Mouse (Mus musculus) kidney, embryonic 14.5 days (tissue): ENCODE data around the gene Elmo1. TPM values are rescaled to one million over a fixed set of nuclear protein-coding genes. Genes with fewer than 3 reads are reported as not detected.
A peak's percentile ranks its signal among the peaks of the same experiment; 100 is the strongest.

Experiments used
- ATAC-seq: fragments of 200-750 bp; cut with Nextera tagmentation; 2 replicates; pipeline ENCODE4 v1.8.0; 2017; ENCODE audit warnings: moderate number of reproducible peaks, mild to moderate bottlenecking, moderate TSS enrichment, moderate library complexity; ENCODE audit not compliant: low FRiP score, low TSS enrichment
- H3K27ac ChIP-seq: fragments of 300-500 bp; sonication (generic); 2 replicates; pipeline ENCODE4 v1.5.1; 2014; ENCODE audit warnings: low read depth, mild to moderate bottlenecking, low read length, moderate library complexity, mixed read lengths
- H3K27me3 ChIP-seq: fragments of 300-500 bp; sonication (generic); 2 replicates; pipeline ENCODE4 v1.6.1; 2014; ENCODE audit warnings: mild to moderate bottlenecking, low read length; ENCODE audit not compliant: control insufficient read depth, insufficient read depth
- H3K36me3 ChIP-seq: fragments of 300-500 bp; sonication (generic); 2 replicates; pipeline ENCODE4 v1.6.1; 2014; ENCODE audit warnings: low read length, mixed read lengths; ENCODE audit not compliant: control insufficient read depth, insufficient read depth
- H3K4me1 ChIP-seq: fragments of 300-500 bp; sonication (generic); 2 replicates; pipeline ENCODE4 v1.6.1; 2014; ENCODE audit warnings: low read length, mixed read lengths; ENCODE audit not compliant: control insufficient read depth, insufficient read depth
- H3K4me2 ChIP-seq: fragments of 300-500 bp; sonication (generic); replicated peaks from 2 replicates; pipeline ENCODE4 v1.6.1; 2014; ENCODE audit warnings: low read depth, mild to moderate bottlenecking, low read length
- H3K4me3 ChIP-seq: fragments of 300-500 bp; sonication (generic); 2 replicates; pipeline ENCODE4 v1.5.1; 2014; ENCODE audit warnings: mild to moderate bottlenecking, low read length
- H3K9ac ChIP-seq: fragments of 300-500 bp; sonication (generic); 2 replicates; pipeline ENCODE4 v1.6.1; 2014; ENCODE audit warnings: low read depth, mild to moderate bottlenecking, low read length, moderate library complexity
- H3K9me3 ChIP-seq: fragments of 300-500 bp; sonication (generic); 2 replicates; pipeline ENCODE4 v1.6.1; 2016; ENCODE audit warnings: low read length; ENCODE audit not compliant: control insufficient read depth
- WGBS: fragments of 180-500 bp; shearing (Covaris S2); extraction: QIAGEN DNeasy Blood & Tissue Kit; methylation state at CpG from one replicate; pipeline ENCODE4 v1.1.7; 2014; 5-methylcytosine and 5-hydroxymethylcytosine counted together
- polyA plus RNA-seq: library from polyadenylated mRNA; unstranded; fragments of >200 nt; fragmentation: Nextera tagmentation; extraction: Ambion mirVana; gene quantifications from 2 replicates; pipeline ENCODE4 v1.2.1, GENCODE M21; 2014

Gene Elmo1
- polyA plus RNA-seq, result 7.9 and 15.4 TPM in 2 replicates

DNA sequence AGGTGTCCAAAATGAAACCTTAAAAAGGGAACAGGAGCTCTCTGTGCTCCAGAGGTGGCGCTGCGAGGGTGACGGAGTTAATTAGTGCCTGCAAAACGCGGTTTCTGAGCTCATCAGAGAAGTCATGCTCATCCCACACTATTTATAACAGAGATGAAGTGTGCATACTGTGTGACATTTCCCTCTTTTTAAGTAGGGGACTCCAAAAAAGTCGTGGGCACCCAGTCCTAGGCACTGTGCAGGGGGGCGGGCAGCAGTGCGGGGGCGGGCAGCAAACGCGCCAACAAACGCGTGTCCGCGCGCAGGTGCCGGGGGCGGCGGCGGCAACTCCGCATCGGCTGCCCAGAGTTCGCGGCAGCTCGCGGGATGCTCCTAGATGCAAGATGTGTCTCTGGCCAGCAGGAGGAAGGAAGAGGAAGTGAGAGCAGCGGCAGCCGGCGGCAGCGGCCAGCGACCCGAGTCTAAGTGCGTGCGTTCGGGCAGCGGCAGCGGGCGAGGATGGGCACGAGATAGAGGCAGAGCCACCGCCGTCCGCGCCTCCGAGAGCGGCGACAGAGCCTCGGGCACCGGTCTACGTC lies at the start of gene Elmo1:
Elmo1 (plus strand) TSS at position 464 of the 578 bp plus-strand sequence.
- ATAC-seq, result peak; percentile 83
- H3K27me3 ChIP-seq, result peaks cover 11% of the 10 kb centered on the region; the same call in 1 of the 2 replicates
- no peaks in the 10 kb centered on the region for H3K9me3 ChIP-seq
- under 1% methylated on average over 39 of the region's 49 CpGs for WGBS
- peak within 1 kb of the TSS; percentile 79 for H3K4me3 ChIP-seq
- H3K27ac ChIP-seq, result peak within 1 kb of the TSS; percentile 69
- H3K4me1 ChIP-seq, result no peaks in the 10 kb centered on the region
- H3K9ac ChIP-seq, result peak within 1 kb of the TSS; percentile 70
- H3K4me2 ChIP-seq, result peak within 1 kb of the TSS; percentile 98
- H3K36me3 ChIP-seq, result no peaks in the 10 kb centered on the region

DNA sequence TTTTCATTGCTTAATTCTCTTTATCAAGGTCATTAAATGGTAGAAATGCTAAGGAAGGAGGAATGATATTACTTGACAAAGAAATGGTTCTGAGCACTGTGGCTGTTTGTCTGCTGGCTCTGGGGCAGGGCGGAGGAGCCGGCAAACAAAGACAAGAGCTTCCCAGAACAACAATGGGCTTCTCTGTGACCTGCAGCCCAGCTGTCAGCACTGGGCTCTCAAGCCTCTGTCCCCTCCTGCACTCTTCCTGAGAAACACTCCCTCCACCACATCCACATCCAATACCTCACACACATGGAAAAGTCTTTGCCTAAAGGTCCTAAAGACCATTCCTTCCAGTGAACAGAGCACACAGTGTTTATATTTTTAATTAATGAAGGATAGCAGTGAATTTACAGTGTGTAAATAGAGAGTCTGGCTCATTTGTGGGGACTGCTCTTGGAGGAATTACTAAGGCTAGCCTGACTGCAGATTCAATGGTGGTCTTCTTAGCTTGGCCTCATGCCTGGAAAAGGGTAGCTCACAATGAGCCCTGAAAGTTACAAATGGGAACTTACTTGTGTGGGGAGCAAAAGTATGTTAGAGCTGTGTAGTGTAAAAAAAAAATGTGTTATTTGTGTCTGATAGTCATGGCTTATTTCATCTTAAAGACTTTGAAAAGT lies 49.1 kb upstream of the Elmo1 start:
- H3K9ac ChIP-seq, result no peak overlapping the region
- no peaks in the 10 kb centered on the region for H3K9me3 ChIP-seq
- ATAC-seq, result no peak
- no peaks in the 10 kb centered on the region for H3K4me1 ChIP-seq
- H3K4me2 ChIP-seq, result no peak overlapping the region
- no peak overlapping the region for H3K27ac ChIP-seq
- no peaks in the 10 kb centered on the region for H3K36me3 ChIP-seq
- no peaks in the 10 kb centered on the region for H3K27me3 ChIP-seq
- H3K4me3 ChIP-seq, result no peak overlapping the region
- 55% methylated on average over 2 of the region's 2 CpGs for whole genome bisulfite sequencing

DNA sequence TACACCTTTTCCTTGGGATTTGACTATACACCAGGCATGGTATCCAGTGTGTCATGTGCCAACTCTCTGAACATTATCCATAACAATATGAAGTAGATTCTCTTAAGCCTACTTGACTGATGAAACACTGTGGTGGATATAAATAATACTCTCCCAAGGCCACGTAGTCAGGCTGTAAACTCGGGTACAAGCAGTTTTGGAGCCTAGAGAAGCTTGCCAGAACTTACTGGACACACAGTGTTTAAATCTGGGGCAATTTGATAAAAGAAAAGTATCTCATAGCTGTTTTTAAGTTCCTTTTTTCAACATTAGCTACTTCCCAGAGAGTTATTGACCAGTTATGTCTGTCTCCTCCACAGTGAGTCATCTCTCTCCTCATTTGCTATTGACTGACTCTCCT lies 47.5 kb upstream of the Elmo1 start:
- Histone ChIP-seq H3K4me1 (no peaks in the 10 kb centered on the region), H3K9ac (no peak overlapping the region), H3K4me3 (no peak overlapping the region), H3K27ac (no peak overlapping the region), H3K4me2 (no peak overlapping the region), H3K27me3 (no peaks in the 10 kb centered on the region), H3K9me3 (no peaks in the 10 kb centered on the region), H3K36me3 (no peaks in the 10 kb centered on the region)
- ATAC-seq, result no peak
- WGBS, result 89% methylated on average over 2 of the region's 2 CpGs

DNA sequence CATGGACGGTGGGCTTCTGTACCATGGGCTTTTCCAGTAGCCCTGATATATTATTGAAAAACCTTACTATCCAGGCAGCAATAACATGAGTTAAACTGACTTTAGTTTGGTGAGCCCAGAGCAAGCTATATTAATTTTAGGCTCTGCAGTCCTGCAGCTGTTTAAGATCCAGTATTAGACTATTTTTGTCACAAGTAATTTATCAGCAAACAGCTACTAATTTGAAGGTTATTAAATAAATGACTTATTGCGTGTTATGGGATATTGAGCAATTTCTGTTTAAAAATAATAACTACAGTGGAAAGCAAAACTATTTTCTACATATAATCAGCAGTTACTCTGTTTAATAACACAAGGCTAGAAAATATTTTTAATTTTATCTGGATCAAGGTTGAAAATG lies 45.0 kb upstream of the Elmo1 start:
- no peak overlapping the region for H3K4me3 ChIP-seq
- 93% methylated on average over 2 of the region's 2 CpGs for WGBS
- no peaks in the 10 kb centered on the region for H3K9me3 ChIP-seq
- no peak overlapping the region for H3K9ac ChIP-seq
- H3K4me2 ChIP-seq, result no peak overlapping the region
- no peaks in the 10 kb centered on the region for H3K4me1 ChIP-seq
- H3K27me3 ChIP-seq, result no peaks in the 10 kb centered on the region
- no peak overlapping the region for H3K27ac ChIP-seq
- H3K36me3 ChIP-seq, result no peaks in the 10 kb centered on the region
- no peak for ATAC-seq

DNA sequence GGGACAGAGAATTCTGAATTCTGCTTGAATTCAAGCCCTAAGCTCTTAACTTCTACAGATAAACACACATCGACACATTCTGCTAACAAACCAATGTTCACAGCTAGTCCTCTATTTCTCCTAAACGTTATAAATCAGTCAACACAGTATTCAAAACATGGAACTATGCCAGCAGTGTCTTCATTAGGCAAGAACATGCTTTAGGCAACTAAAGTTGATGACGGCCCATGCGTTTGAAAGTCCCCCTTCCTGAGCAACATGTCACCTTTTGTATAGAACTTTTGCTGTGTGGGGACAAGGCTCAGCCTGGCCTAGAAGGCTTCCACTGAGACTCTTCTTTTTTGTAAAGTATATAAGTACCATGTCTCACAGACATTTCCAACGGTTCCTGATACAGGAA lies 44.6 kb upstream of the Elmo1 start:
- no peak overlapping the region for H3K4me3 ChIP-seq
- no peaks in the 10 kb centered on the region for H3K36me3 ChIP-seq
- 69% methylated on average over 5 of the region's 5 CpGs for WGBS
- H3K9ac ChIP-seq, result no peak overlapping the region
- no peaks in the 10 kb centered on the region for H3K27me3 ChIP-seq
- no peak overlapping the region for H3K4me2 ChIP-seq
- ATAC-seq, result no peak
- H3K27ac ChIP-seq, result no peak overlapping the region
- H3K9me3 ChIP-seq, result no peaks in the 10 kb centered on the region
- no peaks in the 10 kb centered on the region for H3K4me1 ChIP-seq

DNA sequence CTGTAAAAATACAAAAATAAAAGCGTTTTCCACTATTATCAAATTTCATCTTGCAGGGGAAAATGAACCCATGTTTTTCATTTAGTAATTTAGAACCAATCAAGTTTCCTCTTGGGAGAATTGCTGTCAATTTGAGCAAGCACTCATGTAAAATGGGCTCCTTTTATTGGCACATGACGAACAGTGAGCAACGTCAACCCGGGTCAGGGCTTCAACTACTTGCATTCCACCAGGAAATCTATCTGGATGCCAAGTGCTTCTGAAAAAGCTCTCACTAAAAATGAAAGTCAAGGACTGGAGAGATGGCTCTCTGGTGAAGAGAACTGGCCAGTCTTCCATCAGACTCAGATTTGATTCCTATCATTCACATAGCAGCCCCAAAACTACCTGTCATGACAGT lies 44.0 kb upstream of the Elmo1 start:
- 88% methylated on average over 4 of the region's 4 CpGs for WGBS

DNA sequence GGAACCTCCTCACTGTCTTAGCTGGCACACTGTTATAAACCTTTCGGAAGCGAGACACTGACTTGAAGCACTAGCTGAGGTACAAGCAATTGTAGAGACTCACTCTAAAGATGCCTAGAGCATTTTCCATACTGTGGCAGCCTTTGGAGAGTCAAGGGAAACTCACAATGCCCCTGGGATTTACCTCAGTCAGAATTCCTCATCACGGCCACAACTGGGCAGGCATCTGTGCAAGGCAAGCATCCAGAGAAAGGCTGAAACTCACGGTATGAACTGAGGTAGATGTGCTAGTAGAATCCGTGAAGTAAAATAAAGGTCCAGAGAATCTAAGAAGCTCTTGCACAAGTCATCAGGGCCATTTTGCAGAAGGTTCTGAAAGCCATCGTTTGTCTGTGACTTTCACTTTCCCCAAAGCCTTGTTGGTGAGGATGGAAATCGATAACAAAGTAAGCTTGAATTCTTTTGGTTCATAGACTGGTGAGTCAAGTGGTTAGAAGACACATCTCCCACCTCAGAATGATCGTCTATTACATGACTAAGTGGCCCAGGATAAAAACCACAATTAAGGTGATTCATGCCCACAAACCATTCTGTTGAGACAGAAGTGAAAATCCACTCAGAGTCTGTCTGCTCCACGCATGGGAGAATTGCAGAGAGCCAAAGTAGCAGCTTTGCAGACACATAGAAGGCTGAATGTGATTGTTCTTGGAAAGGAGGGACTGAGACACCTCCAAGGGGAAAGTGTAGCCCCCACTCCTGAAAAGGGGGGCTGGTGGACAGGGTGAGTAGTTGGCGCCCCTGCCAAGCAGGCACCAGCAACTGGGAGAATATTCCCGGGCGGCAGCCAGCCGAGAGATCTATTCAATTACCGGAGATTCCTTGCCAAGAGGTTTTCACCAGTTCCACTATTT lies 42.2 kb upstream of the Elmo1 start:
- H3K36me3 ChIP-seq, result no peaks in the 10 kb centered on the region
- H3K4me2 ChIP-seq, result no peak overlapping the region
- H3K27ac ChIP-seq, result no peak overlapping the region
- no peaks in the 10 kb centered on the region for H3K27me3 ChIP-seq
- no peaks in the 10 kb centered on the region for H3K9me3 ChIP-seq
- no peak overlapping the region for H3K9ac ChIP-seq
- no peak for ATAC-seq
- H3K4me1 ChIP-seq, result no peaks in the 10 kb centered on the region
- WGBS, result 72% methylated on average over 14 of the region's 14 CpGs
- H3K4me3 ChIP-seq, result no peak overlapping the region

More for the DNA sequence above, 44.0 kb upstream of the Elmo1 start:
- H3K27me3 ChIP-seq, result no peaks in the 10 kb centered on the region
- no peak overlapping the region for H3K4me3 ChIP-seq
- no peak for ATAC-seq
- H3K4me2 ChIP-seq, result no peak overlapping the region
- no peaks in the 10 kb centered on the region for H3K4me1 ChIP-seq
- no peaks in the 10 kb centered on the region for H3K36me3 ChIP-seq
- H3K27ac ChIP-seq, result no peak overlapping the region
- no peak overlapping the region for H3K9ac ChIP-seq
- H3K9me3 ChIP-seq, result no peaks in the 10 kb centered on the region

DNA sequence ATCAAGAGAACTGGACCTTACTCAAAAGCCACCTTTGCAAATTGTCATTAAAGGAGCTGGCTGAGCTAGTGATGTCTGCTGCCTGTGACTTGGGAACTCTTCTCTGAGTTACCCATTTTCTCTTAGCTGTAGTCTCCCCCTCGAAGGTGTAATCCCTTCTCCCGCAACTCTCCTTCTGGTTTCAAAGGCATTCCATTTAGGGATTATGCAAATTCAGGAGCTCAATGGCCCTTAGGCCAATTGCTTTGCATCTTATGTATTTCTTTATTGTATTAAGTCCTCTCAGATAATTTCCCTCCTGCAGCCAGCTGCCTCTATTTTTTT lies 41.6 kb upstream of the Elmo1 start:
- no peaks in the 10 kb centered on the region for H3K4me1 ChIP-seq

DNA sequence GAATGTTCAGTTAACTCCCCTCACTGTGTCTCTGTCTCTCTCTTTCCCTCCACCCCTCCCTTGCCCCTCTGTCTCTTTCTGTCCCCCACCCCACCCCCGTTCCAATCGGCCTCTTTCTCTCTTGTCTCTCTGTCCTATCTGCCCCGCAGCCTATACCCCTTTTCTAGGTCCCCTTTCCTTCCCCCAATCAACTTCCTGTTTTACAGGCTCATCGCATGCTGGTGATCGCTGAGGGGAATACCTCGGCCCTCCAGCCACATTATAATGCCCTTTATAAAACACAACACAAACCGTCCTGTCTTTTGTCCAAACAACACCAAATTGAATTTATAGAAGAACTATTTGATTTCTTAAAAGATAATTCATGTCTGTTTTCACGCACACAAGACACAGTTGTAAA lies 40.7 kb upstream of the Elmo1 start:
- Histone ChIP-seq H3K4me1 (no peaks in the 10 kb centered on the region), H3K27me3 (no peaks in the 10 kb centered on the region), H3K9me3 (no peaks in the 10 kb centered on the region), H3K36me3 (no peaks in the 10 kb centered on the region), H3K9ac (no peak overlapping the region), H3K4me3 (no peak overlapping the region), H3K4me2 (no peak overlapping the region), H3K27ac (no peak overlapping the region)
- WGBS, result 75% methylated on average over 8 of the region's 8 CpGs
- ATAC-seq, result no peak

More for the DNA sequence above, 41.6 kb upstream of the Elmo1 start:
- no peaks in the 10 kb centered on the region for H3K27me3 ChIP-seq
- H3K9ac ChIP-seq, result no peak overlapping the region
- no peak overlapping the region for H3K27ac ChIP-seq
- no peak for ATAC-seq
- no peak overlapping the region for H3K4me3 ChIP-seq
- no peaks in the 10 kb centered on the region for H3K36me3 ChIP-seq
- H3K9me3 ChIP-seq, result no peaks in the 10 kb centered on the region
- WGBS, result 43% methylated on average over 2 of the region's 2 CpGs
- no peak overlapping the region for H3K4me2 ChIP-seq
